Mouse (Mus musculus) stomach, embryonic 14.5 days (tissue): Measurements from ENCODE around the gene Tyro3. TPM values are rescaled to one million over a fixed set of nuclear protein-coding genes. Genes with fewer than 3 reads are reported as not detected.

Experiments
- ATAC-seq: fragments of 200-750 bp; cut with Nextera tagmentation; 2 replicates; pipeline ENCODE4 v1.8.0; 2017; ENCODE audit warnings: low read depth, moderate TSS enrichment; ENCODE audit not compliant: insufficient number of reproducible peaks, insufficient read depth, low FRiP score
- H3K27ac ChIP-seq: fragments of 300-500 bp; sonication (generic); 2 replicates; pipeline ENCODE4 v1.5.1; 2014; ENCODE audit warnings: mild to moderate bottlenecking, low read length, moderate library complexity, mixed read lengths
- H3K27me3 ChIP-seq: fragments of 300-500 bp; sonication (generic); 2 replicates; pipeline ENCODE4 v1.6.1; 2014; ENCODE audit warnings: low read length, control low read depth, mixed read lengths; ENCODE audit not compliant: control insufficient read depth, insufficient read depth
- H3K36me3 ChIP-seq: fragments of 300-500 bp; sonication (generic); 2 replicates; pipeline ENCODE4 v1.6.1; 2014; ENCODE audit warnings: mild to moderate bottlenecking, control low read depth, low read length, moderate library complexity, mixed read lengths; ENCODE audit not compliant: control insufficient read depth, insufficient read depth
- H3K4me1 ChIP-seq: fragments of 300-500 bp; sonication (generic); 2 replicates; pipeline ENCODE4 v1.6.1; 2014; ENCODE audit warnings: low read length, control low read depth, mixed read lengths; ENCODE audit not compliant: control insufficient read depth, insufficient read depth
- H3K4me2 ChIP-seq: fragments of 300-500 bp; sonication (generic); replicated peaks from 2 replicates; pipeline ENCODE4 v1.6.1; 2014; ENCODE audit warnings: low read depth, low read length, control low read depth
- H3K4me3 ChIP-seq: fragments of 300-500 bp; sonication (generic); 2 replicates; pipeline ENCODE4 v1.5.1; 2014; ENCODE audit warnings: low read depth, low read length, control low read depth
- H3K9ac ChIP-seq: fragments of 300-500 bp; sonication (generic); replicated peaks from 2 replicates; pipeline ENCODE4 v1.6.1; 2014; ENCODE audit warnings: low read depth, mild to moderate bottlenecking, control low read depth, low read length, moderate library complexity, mixed read lengths
- H3K9me3 ChIP-seq: fragments of 300-500 bp; sonication (generic); 2 replicates; pipeline ENCODE4 v1.6.1; 2016; ENCODE audit warnings: low read depth, low read length, control low read depth; ENCODE audit not compliant: control insufficient read depth
- WGBS: fragments of 180-500 bp; shearing (Covaris S2); extraction: QIAGEN DNeasy Blood & Tissue Kit; methylation state at CpG from one replicate; pipeline ENCODE4 v1.1.7; 2014; 5-methylcytosine and 5-hydroxymethylcytosine counted together
- polyA plus RNA-seq: library from polyadenylated mRNA; unstranded; fragments of >200 nt; fragmentation: Nextera tagmentation; extraction: Ambion mirVana; gene quantifications from 2 replicates; pipeline ENCODE4 v1.2.1, GENCODE M21; 2014

Gene Tyro3
- polyA plus RNA-seq, 1 experiment from 2014 or later: 27.2 TPM

DNA sequence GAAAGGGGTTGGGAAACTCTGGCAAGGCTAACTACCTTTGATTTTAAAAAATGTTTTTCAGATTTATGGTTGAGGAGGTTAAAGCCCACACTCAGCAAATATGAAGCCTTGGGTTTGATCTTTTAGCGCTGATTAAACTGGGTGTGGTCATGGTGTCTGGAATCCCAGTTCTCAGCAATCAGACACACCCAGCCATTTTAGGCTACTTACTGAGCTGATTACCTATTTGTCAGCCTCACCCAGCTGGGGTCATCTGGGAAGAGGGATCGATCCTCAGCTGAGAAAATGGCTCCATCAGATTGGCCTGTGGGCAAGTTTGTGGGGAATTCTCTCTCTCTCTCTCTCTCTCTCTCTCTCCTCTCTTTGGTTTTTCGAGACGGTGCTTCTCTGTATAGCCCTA lies 36.7 kb downstream of the Tyro3 start:
- no peak for ATAC-seq
- Histone ChIP-seq H3K4me1 (no peaks in the 10 kb centered on the region), H3K9me3 (no peaks in the 10 kb centered on the region), H3K36me3 (no peaks in the 10 kb centered on the region), H3K9ac (no peak overlapping the region), H3K27ac (no peak overlapping the region), H3K4me2 (no peak overlapping the region), H3K4me3 (no peak overlapping the region), H3K27me3 (no peaks in the 10 kb centered on the region)
- 85% methylated on average over 4 of the region's 4 CpGs for WGBS

DNA sequence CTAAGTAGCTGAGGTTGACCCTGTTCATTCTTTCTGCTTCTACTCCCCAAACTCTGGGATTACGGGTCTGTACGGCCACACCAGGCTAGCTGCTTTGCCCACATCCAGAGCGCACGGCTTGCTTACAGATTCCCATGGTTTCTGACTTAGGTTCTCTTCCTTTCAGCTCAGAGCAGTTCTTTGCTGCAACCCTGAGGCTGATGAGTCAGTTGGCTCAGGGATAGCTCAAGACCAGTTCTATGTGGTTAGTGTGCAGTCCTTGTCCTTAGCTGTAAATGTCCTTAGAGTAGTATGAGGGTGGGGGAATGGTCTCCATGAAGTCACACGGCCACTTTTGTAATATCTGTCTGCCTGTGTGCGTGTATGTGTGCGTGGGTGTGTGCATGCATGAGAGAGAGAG lies 40.1 kb downstream of the Tyro3 start:
- Histone ChIP-seq H3K9me3 (no peaks in the 10 kb centered on the region), H3K27ac (no peak overlapping the region), H3K36me3 (no peaks in the 10 kb centered on the region), H3K27me3 (no peaks in the 10 kb centered on the region), H3K9ac (no peak overlapping the region), H3K4me1 (no peaks in the 10 kb centered on the region), H3K4me2 (no peak overlapping the region), H3K4me3 (no peak overlapping the region)
- no peak for ATAC-seq
- WGBS: 89% methylated on average over 7 of the region's 7 CpGs

GRCm38 (mm10) chr2:119838363-119839156 lies 41.0 kb downstream of the Tyro3 start:
- Histone ChIP-seq H3K9ac (no peak overlapping the region), H3K4me1 (no peaks in the 10 kb centered on the region), H3K9me3 (no peaks in the 10 kb centered on the region), H3K4me2 (no peak overlapping the region), H3K4me3 (no peak overlapping the region), H3K27ac (no peak overlapping the region), H3K27me3 (no peaks in the 10 kb centered on the region), H3K36me3 (no peaks in the 10 kb centered on the region)
- WGBS: 78% methylated on average over 11 of the region's 11 CpGs
- ATAC-seq: no peak

DNA sequence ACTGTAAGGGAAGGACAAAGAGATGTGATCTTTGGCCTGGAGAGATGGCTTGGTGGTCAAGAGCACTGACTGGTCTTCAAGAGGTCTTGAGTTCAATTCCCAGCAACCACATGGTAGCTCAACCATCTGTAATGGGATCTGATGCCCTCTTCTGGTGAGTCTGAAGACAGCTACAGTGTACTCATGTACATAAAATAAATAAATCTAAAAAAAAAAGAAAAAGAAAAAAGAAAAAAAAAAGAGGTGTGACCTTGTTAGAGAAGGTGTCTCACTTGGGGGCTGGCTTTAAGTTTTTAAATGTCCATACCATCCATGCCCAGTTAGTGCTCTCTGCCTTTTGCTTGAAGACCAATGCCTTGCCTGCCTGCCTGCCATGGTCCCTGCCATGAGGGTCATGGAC lies 42.5 kb downstream of the Tyro3 start:
- no peak overlapping the region for H3K9ac ChIP-seq
- ATAC-seq: no peak
- H3K9me3 ChIP-seq: no peaks in the 10 kb centered on the region
- no peaks in the 10 kb centered on the region for H3K27me3 ChIP-seq
- no peaks in the 10 kb centered on the region for H3K36me3 ChIP-seq
- H3K4me1 ChIP-seq: no peaks in the 10 kb centered on the region
- H3K27ac ChIP-seq: no peak overlapping the region
- H3K4me2 ChIP-seq: no peak overlapping the region
- H3K4me3 ChIP-seq: no peak overlapping the region

DNA sequence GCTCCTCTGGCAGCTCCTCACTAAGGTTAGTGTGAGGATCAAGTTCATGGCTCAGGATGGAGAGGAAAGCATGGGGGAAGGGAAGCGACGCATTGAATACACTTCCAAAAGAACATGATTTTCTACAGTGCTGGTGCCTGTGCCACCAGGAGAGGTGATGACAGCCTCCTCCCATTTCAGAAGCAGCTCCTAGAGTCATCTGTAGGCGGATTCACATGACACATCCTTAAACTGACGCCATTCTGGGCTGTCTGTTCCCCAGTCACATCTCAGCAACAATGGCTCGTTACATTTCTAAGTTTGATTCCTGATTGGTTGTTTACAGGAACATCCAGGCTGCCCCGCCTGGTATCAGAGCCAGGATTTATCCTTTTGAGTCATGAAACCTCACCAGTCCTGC lies 44.5 kb downstream of the Tyro3 start:
- Histone ChIP-seq H3K9ac (no peak overlapping the region), H3K4me3 (no peak overlapping the region), H3K9me3 (no peaks in the 10 kb centered on the region), H3K36me3 (no peaks in the 10 kb centered on the region), H3K27me3 (no peaks in the 10 kb centered on the region), H3K4me1 (no peaks in the 10 kb centered on the region), H3K4me2 (no peak overlapping the region), H3K27ac (no peak overlapping the region)
- 68% methylated on average over 6 of the region's 6 CpGs for WGBS
- no peak for ATAC-seq

DNA sequence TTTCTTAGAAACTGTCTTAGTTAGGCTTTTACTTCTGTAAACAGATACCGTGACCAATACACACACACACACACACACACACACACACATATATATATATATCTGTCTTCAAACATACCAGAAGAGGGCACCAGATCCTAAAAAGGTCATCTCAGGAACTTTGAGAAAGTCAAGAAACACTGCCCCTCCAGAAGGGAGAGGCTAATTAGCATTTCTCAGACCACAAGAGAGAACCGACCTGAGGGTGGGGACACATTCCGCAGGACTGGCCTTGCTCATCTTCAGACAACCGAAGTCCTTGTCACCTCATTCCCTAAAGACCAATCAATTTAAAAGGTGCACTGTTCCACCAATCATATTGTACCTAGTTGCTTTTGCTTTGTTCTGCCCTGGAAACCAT lies 46.0 kb downstream of the Tyro3 start:
- Histone ChIP-seq H3K36me3 (no peaks in the 10 kb centered on the region), H3K27me3 (no peaks in the 10 kb centered on the region), H3K4me1 (no peaks in the 10 kb centered on the region), H3K27ac (no peak overlapping the region), H3K4me3 (no peak overlapping the region), H3K9me3 (no peaks in the 10 kb centered on the region), H3K9ac (no peak overlapping the region), H3K4me2 (no peak overlapping the region)
- no peak for ATAC-seq
- WGBS: 86% methylated on average over 4 of the region's 4 CpGs

DNA sequence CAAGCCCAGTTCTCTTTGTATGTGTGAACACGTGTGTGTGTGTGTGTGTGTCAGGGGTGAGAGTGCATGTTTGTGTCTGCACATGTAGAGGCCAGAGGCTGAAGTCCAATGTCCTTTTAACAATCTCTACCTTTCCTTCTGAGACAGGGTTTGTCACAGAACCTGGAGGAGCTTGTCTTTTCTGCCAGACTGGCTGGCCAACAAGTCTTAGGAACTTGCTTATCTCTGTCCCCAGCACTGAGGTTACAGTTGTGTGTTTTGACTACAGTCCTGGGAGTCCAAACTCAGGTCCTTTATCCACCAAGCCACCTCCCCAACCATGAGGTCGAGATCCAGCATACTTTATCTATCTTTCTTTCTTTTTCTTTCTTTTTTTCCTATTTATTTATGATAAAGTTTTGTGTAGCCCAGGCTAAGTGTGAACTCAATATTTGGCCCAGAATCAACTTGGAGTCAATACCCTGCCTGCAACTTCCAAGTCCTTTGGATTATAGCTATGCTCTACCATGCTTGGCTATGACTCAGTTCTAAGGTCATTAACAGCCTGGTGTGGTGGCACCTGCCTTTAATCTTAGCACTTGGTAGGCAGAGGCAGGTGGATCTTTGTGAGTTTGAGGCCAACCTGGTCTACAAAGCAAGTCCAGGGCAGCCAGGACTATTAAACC lies 48.5 kb downstream of the Tyro3 start:
- Histone ChIP-seq H3K4me3 (no peak overlapping the region), H3K27ac (no peak overlapping the region), H3K4me1 (no peaks in the 10 kb centered on the region), H3K27me3 (no peaks in the 10 kb centered on the region), H3K4me2 (no peak overlapping the region), H3K36me3 (no peaks in the 10 kb centered on the region), H3K9ac (no peak overlapping the region), H3K9me3 (no peaks in the 10 kb centered on the region)
- WGBS: 76% methylated on average over 2 of the region's 2 CpGs
- no peak for ATAC-seq

DNA sequence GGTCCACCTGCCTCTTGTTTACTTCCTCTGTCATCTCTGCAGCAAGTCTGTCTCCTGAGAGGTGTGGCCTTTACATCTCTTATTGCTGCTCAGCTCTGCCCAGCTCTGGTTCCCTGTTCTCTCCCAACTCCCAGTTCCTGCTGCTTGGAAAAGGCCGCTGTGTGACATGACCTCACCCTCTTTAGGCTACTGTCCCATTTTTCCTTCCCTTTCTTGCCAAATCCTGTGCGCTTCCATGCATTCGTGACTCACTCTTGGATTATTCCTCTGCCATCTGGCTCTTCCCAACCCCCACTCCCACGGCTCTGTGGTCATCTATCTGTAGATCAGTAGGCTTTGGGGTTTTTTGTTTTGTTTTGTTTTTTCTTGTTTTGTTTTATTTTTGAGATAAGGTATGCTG lies 49.4 kb downstream of the Tyro3 start:
- no peak overlapping the region for H3K9ac ChIP-seq
- H3K36me3 ChIP-seq: no peaks in the 10 kb centered on the region
- no peak overlapping the region for H3K4me2 ChIP-seq
- no peaks in the 10 kb centered on the region for H3K27me3 ChIP-seq
- ATAC-seq: no peak
- H3K9me3 ChIP-seq: no peaks in the 10 kb centered on the region
- H3K4me3 ChIP-seq: no peak overlapping the region
- H3K27ac ChIP-seq: no peak overlapping the region
- 76% methylated on average over 4 of the region's 4 CpGs for WGBS
- no peaks in the 10 kb centered on the region for H3K4me1 ChIP-seq

GRCm38 (mm10) chr2:119853811-119854210 lies 56.3 kb downstream of the Tyro3 start:
- no peaks in the 10 kb centered on the region for H3K9me3 ChIP-seq
- ATAC-seq: no peak
- H3K4me3 ChIP-seq: no peak overlapping the region
- no peaks in the 10 kb centered on the region for H3K27me3 ChIP-seq
- H3K36me3 ChIP-seq: no peaks in the 10 kb centered on the region
- H3K9ac ChIP-seq: no peak overlapping the region
- no peak overlapping the region for H3K27ac ChIP-seq
- no peaks in the 10 kb centered on the region for H3K4me1 ChIP-seq
- WGBS: 88% methylated on average over 4 of the region's 4 CpGs
- H3K4me2 ChIP-seq: no peak overlapping the region
